Mouse (Mus musculus): ENCODE data around the gene Pmf1. TPM values are rescaled to one million over a fixed set of nuclear protein-coding genes. Genes with fewer than 3 reads are reported as not detected.
"Not testable (repeated sequence)": the region's sequence is repeated elsewhere in the genome, so short reads cannot be mapped to it uniquely, and the experiment has no call there.

Pmf1 gene
- polyA plus RNA-seq, 1 experiment: 138 TPM

DNA sequence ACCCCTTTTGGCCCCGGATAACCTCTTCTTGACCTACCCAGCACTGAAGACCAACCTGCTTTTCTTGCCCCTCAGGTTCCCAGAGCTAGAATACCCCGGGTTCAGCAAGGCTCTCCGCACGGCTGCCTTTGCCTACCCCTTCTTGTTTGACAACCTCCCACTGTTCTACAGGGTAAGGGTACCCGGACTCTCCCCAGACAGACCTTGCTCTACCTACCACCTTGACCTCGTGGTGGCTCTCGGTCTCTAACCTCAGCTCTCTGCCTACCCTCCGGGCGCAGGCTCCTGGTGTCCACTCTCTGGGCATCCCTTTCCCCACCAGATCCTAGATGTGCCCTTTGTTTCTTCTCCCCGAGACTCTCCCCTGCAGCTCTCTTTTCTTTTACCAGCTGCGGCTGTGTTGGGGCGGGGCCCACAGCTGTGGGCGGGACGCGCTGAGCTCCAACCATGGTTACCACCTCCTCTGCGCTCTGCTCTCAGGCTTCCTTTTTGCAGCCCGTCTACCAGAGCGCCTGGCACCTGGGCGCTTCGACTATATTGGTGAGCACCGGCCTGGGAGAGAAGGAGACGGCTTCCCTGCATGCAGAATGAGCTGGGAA is 43.2 kb downstream of the Pmf1 start:
- DNase-seq: peak; percentile 78
- peak overlapping the region; percentile 76; the same call in 1 of the 2 replicates for H3K27ac ChIP-seq (ENCODE audit: control insufficient read depth, insufficient read depth, low read length)
- TF ChIP-seq POLR2A (IDR thresholded peaks at IDR 0.05; ENCODE audit: control insufficient read depth, extremely low read depth, insufficient read depth, low read length, poor library complexity): 0 out of 2 replicates have a peak, but pooled peaks have one; percentile 22
- peak overlapping the region; percentile 52 for H3K4me3 ChIP-seq (ENCODE audit: control insufficient read depth, insufficient read depth, low read length)
- WGBS: 7% methylated on average over 22 of the region's 22 CpGs
- H3K4me1 ChIP-seq (replicated peaks; ENCODE audit: control insufficient read depth, insufficient read depth, low read length): peaks cover 12% of the 10 kb centered on the region
- not testable (repeated sequence) for H3K36me3 ChIP-seq (ENCODE audit: control insufficient read depth, insufficient read depth, low read length); H3K27me3 ChIP-seq (ENCODE audit: control insufficient read depth, insufficient read depth, low read length)

DNA sequence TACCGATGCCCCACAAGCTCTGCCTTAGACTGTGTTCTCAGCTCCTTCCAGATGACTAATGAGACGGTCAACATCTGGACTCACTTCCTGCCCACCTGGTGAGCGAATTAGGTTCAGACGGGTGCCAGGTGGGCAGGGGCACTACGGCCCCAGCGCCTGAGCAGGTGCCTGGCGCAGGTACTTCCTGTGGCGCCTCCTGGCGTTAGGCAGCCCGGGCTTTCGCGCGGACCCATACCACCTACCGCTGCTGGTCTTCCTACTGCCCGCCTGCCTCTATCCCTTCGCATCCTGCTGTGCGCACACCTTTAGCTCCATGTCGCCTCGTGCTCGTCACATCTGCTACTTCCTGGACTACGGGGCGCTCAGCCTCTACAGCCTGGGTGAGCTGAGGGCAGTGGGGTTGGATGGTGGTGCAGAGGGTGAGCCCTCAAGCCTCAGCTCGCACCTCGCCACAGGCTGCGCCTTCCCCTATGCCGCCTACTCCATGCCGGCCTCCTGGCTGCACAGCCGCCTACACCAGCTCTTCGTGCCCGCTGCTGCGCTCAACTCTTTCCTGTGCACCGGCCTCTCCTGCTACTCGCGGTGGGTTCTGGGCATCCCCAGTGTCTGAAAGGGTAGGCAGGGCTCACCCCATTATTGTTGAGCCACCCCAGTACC is 44.3 kb downstream of the Pmf1 start:
- Histone ChIP-seq H3K4me1 (replicated peaks; ENCODE audit: control insufficient read depth, insufficient read depth, low read length) (peaks cover 22% of the 10 kb centered on the region), H3K27ac (ENCODE audit: control insufficient read depth, insufficient read depth, low read length) (no peak overlapping the region), H3K36me3 (ENCODE audit: control insufficient read depth, insufficient read depth, low read length) (no peaks in the 10 kb centered on the region; the same call in 1 of the 2 replicates), H3K4me3 (ENCODE audit: control insufficient read depth, insufficient read depth, low read length) (no peak overlapping the region), H3K27me3 (ENCODE audit: control insufficient read depth, insufficient read depth, low read length) (no peaks in the 10 kb centered on the region)
- TF ChIP-seq CTCF (IDR thresholded peaks at IDR 0.05; ENCODE audit: borderline replicate concordance, control insufficient read depth, extremely low read depth, insufficient read depth, low read length, poor library complexity) (0 out of 2 replicates have a peak, but pooled peaks have one; percentile 16), POLR2A (IDR thresholded peaks at IDR 0.05; ENCODE audit: control insufficient read depth, extremely low read depth, insufficient read depth, low read length, poor library complexity) (no peak)
- no peak for DNase-seq
- 56% methylated on average over 34 of the region's 34 CpGs for WGBS

DNA sequence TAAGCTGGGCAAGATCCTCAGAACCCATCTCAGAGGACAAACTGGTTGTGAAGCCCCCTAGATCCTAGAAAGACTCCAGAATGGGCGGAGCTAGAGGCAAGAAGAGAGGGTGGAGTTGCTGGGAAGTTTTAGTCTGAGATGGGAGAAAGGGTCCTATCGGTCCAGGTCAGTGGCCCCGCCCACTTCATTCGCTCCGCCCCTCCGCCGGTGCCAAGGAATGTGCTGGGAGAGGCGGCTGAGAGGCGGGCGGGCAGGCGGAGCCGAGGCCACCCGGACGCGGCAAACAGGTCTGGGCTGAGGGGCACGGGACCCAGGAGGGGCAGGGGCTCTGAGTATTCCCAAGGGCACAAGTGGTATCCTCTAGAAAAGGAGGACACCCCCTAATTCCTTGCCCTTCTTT is 45.8 kb downstream of the Pmf1 start, which contains the start of gene Paqr6:
Gene Paqr6, plus strand, starts transcription at position 248 of the 400 bp plus-strand sequence.
- no peak within 1 kb of the TSS for H3K27ac ChIP-seq (ENCODE audit: control insufficient read depth, insufficient read depth, low read length)
- TF ChIP-seq POLR2A (IDR thresholded peaks at IDR 0.05; ENCODE audit: control insufficient read depth, extremely low read depth, insufficient read depth, low read length, poor library complexity) (no peak), CTCF (IDR thresholded peaks at IDR 0.05; ENCODE audit: borderline replicate concordance, control insufficient read depth, extremely low read depth, insufficient read depth, low read length, poor library complexity) (no peak)
- no peak within 1 kb of the TSS for H3K4me3 ChIP-seq (ENCODE audit: control insufficient read depth, insufficient read depth, low read length)
- H3K4me1 ChIP-seq (replicated peaks; ENCODE audit: control insufficient read depth, insufficient read depth, low read length): peaks cover 27% of the 10 kb centered on the region
- 80% methylated on average over 16 of the region's 16 CpGs for WGBS
- DNase-seq: no peak
- H3K36me3 ChIP-seq (ENCODE audit: control insufficient read depth, insufficient read depth, low read length): peaks cover 5% of the 10 kb centered on the region
- H3K27me3 ChIP-seq (ENCODE audit: control insufficient read depth, insufficient read depth, low read length): no peaks in the 10 kb centered on the region

DNA sequence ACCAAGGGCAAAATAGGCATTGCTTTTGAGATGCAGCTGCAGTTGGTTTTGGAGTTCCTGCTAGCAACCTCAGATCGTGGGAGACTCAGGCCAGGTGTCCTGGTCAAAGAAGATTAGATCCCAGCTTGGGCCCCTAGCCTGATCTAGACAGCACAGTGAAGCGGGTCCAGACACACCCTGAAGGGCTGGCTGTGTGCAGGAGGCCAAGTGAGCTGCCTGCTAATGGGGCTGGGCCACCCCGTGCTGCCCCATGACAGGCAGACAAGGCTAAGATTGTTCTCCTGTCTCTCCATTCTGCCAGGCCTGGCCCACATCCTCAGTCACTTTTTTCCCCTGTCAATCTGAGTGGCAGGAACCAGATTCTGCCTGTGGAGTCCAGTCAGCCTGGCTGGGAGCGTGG is 46.4 kb downstream of the Pmf1 start:
- TF ChIP-seq POLR2A (IDR thresholded peaks at IDR 0.05; ENCODE audit: control insufficient read depth, extremely low read depth, insufficient read depth, low read length, poor library complexity) (no peak), CTCF (IDR thresholded peaks at IDR 0.05; ENCODE audit: borderline replicate concordance, control insufficient read depth, extremely low read depth, insufficient read depth, low read length, poor library complexity) (no peak)
- Histone ChIP-seq H3K36me3 (ENCODE audit: control insufficient read depth, insufficient read depth, low read length) (peaks cover 11% of the 10 kb centered on the region), H3K27ac (ENCODE audit: control insufficient read depth, insufficient read depth, low read length) (no peak overlapping the region), H3K4me3 (ENCODE audit: control insufficient read depth, insufficient read depth, low read length) (no peak overlapping the region), H3K27me3 (ENCODE audit: control insufficient read depth, insufficient read depth, low read length) (no peaks in the 10 kb centered on the region), H3K4me1 (replicated peaks; ENCODE audit: control insufficient read depth, insufficient read depth, low read length) (peaks cover 27% of the 10 kb centered on the region)
- 72% methylated on average over 4 of the region's 4 CpGs for WGBS
- no peak for DNase-seq

DNA sequence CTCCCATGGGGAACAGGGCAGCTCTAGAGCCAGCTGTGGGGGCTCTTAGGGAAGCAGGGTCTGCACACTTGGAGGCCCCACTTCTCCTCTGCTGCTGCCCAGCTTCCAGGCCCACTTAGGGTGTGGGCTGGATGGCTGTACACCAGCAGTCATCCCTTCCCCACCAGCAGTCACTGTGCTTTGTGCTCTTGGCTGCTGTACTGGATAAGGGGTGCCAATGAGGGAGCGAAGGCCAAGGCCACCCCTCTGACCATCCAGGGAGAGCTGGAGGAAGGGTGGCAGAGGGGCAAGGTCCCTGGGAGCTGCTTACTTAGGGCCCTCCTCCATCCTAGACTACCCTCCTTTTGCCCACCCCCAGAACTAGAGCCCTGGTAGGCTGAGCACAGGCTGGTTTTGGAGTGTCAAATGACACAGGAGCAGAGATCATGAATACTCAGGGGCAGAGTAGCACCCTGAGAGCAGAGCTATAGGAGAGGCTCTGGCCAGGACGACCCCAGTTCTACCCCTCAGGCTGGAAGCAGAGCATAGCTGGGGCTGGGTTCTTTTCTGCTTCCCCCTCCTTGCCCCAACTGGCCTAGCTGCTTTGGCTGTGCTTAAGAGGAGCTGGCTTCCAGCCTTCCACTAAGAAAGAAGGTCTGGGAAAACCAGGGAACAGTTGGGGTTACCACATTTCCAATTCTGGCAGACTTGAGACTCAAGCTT is 48.4 kb downstream of the Pmf1 start:
- H3K27ac ChIP-seq (ENCODE audit: control insufficient read depth, insufficient read depth, low read length): no peak overlapping the region
- DNase-seq: no peak
- no peak overlapping the region for H3K4me3 ChIP-seq (ENCODE audit: control insufficient read depth, insufficient read depth, low read length)
- H3K36me3 ChIP-seq (ENCODE audit: control insufficient read depth, insufficient read depth, low read length): peaks cover 28% of the 10 kb centered on the region
- WGBS: 98% methylated on average over 2 of the region's 2 CpGs
- peaks cover 25% of the 10 kb centered on the region for H3K4me1 ChIP-seq (replicated peaks; ENCODE audit: control insufficient read depth, insufficient read depth, low read length)
- TF ChIP-seq CTCF (IDR thresholded peaks at IDR 0.05; ENCODE audit: borderline replicate concordance, control insufficient read depth, extremely low read depth, insufficient read depth, low read length, poor library complexity): no peak
- TF ChIP-seq POLR2A (IDR thresholded peaks at IDR 0.05; ENCODE audit: control insufficient read depth, extremely low read depth, insufficient read depth, low read length, poor library complexity): no peak
- no peaks in the 10 kb centered on the region for H3K27me3 ChIP-seq (ENCODE audit: control insufficient read depth, insufficient read depth, low read length)

DNA sequence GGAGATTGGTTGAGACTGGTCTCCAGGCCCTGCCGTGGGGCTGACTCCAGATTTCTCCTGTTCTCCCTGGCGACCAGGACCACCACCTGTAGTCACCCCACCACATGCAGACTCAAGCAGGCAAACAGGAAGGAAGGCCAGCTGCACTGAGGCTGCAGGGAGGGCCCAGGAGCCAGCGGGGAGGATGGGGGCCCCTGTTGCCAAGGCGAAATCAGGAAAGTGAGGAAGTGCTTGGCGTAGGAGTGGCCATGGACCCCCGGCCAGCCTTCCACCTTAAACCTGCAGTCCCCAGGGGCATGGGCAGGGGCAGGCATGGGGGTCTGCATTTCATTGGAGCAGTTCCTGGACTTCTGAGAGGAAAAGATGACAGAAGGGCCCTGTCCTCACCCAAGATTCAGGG is 49.0 kb downstream of the Pmf1 start:
- WGBS: 22% methylated on average over 6 of the region's 6 CpGs
- peak; percentile 17 for DNase-seq
- H3K4me1 ChIP-seq (replicated peaks; ENCODE audit: control insufficient read depth, insufficient read depth, low read length): peaks cover 24% of the 10 kb centered on the region
- H3K4me3 ChIP-seq (ENCODE audit: control insufficient read depth, insufficient read depth, low read length): no peak overlapping the region
- TF ChIP-seq CTCF (IDR thresholded peaks at IDR 0.05; ENCODE audit: borderline replicate concordance, control insufficient read depth, extremely low read depth, insufficient read depth, low read length, poor library complexity) (no peak), POLR2A (IDR thresholded peaks at IDR 0.05; ENCODE audit: control insufficient read depth, extremely low read depth, insufficient read depth, low read length, poor library complexity) (no peak)
- peaks cover 34% of the 10 kb centered on the region for H3K36me3 ChIP-seq (ENCODE audit: control insufficient read depth, insufficient read depth, low read length)
- H3K27ac ChIP-seq (ENCODE audit: control insufficient read depth, insufficient read depth, low read length): no peak overlapping the region
- H3K27me3 ChIP-seq (ENCODE audit: control insufficient read depth, insufficient read depth, low read length): no peaks in the 10 kb centered on the region
